Mouse (Mus musculus): ENCODE data around the gene Sept9. TPM values are rescaled to one million over a fixed set of nuclear protein-coding genes. Genes with fewer than 3 reads are reported as not detected.

Sept9 gene
- polyA plus RNA-seq, 1 experiment, result 45.3 TPM

DNA sequence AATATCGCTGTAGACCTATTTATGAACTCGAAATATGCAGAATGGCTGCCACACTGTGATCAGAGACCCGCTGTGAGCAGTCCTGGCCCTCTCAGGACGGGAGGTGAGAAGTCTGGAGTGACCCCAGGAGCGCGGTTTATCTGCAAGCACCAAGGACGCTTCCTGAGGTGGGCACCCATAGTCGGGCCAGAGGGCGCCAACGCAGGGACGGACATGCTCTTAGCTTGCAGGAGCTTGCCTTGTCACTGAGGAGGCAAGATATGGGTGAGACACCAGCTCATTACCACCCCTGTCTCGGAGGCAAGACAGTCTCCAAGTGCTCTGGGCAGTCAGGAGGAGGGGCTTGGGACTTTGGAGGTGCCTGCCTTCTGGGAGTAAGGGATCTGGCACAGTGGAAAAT lies 2.4 kb downstream of the Sept9 start:
- no peak for DNase-seq (ENCODE audit: low read depth in 1 of 2, low spot score in 2 of 2)
- 85% methylated on average over 12 of the region's 12 CpGs for WGBS
- H3K36me3 ChIP-seq (ENCODE audit: control insufficient read depth, insufficient read depth, low read length), result no peaks in the 10 kb centered on the region
- H3K27ac ChIP-seq (ENCODE audit: insufficient read depth, low read length), result no peak overlapping the region
- TF ChIP-seq POLR2A (IDR thresholded peaks at IDR 0.05; ENCODE audit: low read depth, low read length) (no peak), CTCF (IDR thresholded peaks at IDR 0.05; ENCODE audit: extremely low read depth, insufficient read depth, insufficient read length, insufficient replicate concordance) (no peak)
- no peak overlapping the region for H3K4me3 ChIP-seq (ENCODE audit: extremely low read depth, insufficient read depth, insufficient read length)
- peaks cover 2% of the 10 kb centered on the region; the same call in 1 of the 2 replicates for H3K4me1 ChIP-seq (ENCODE audit: control insufficient read depth, insufficient read depth, insufficient read length)
- H3K27me3 ChIP-seq (ENCODE audit: control insufficient read depth, insufficient read depth, low read length), result no peaks in the 10 kb centered on the region; the same call in 1 of the 2 replicates

DNA sequence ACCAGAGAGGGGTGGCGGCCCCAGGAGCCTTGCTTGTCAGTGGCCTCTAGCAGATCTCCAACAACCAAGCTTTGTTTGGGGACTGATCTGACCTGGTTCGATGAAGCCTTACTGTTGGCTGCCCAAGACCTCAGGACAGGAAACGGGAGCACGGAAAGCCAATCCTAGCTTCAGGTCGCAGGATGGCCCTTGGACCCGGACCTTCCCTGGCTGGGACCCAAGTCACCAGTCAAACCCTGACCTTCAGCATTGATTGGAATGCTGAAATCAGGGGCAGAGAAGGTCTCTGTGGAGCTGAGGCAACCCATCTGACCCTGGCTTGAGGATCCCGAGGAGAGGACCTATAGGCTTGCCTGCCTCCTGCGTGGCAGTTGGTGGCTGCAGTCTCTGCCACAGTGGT lies 5.1 kb downstream of the Sept9 start:
- Histone ChIP-seq H3K27me3 (ENCODE audit: control insufficient read depth, insufficient read depth, low read length) (no peaks in the 10 kb centered on the region), H3K4me3 (ENCODE audit: extremely low read depth, insufficient read depth, insufficient read length) (no peak overlapping the region), H3K27ac (ENCODE audit: insufficient read depth, low read length) (no peak overlapping the region), H3K36me3 (ENCODE audit: control insufficient read depth, insufficient read depth, low read length) (no peaks in the 10 kb centered on the region), H3K4me1 (ENCODE audit: control insufficient read depth, insufficient read depth, insufficient read length) (no peaks in the 10 kb centered on the region; the same call in 1 of the 2 replicates)
- DNase-seq (ENCODE audit: low read depth in 1 of 2, low spot score in 2 of 2), result no peak
- WGBS, result 95% methylated on average over 8 of the region's 8 CpGs
- TF ChIP-seq POLR2A (IDR thresholded peaks at IDR 0.05; ENCODE audit: low read depth, low read length), result no peak
- no peak for TF ChIP-seq CTCF (IDR thresholded peaks at IDR 0.05; ENCODE audit: extremely low read depth, insufficient read depth, insufficient read length, insufficient replicate concordance)

DNA sequence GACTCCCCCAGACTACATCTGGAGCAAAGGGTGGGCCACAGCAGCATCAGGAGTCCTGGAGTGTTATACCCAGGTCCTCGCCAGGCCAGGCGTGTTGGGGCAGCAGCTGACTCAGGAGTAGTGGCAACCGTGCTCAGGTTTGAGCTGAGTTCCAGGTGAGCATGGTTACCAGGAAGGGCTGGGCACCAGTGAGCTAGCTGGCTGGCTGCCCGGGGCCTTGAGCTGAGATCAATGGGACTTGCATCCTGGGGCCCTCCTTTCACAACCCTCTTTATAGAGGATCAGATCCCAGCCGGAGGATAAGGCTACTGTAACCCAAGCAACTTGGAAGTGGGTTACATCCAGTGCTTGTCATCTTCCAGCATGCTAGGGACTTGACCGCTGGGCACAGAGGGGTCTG lies 5.6 kb downstream of the Sept9 start:
- TF ChIP-seq CTCF (IDR thresholded peaks at IDR 0.05; ENCODE audit: extremely low read depth, insufficient read depth, insufficient read length, insufficient replicate concordance), result no peak
- TF ChIP-seq POLR2A (IDR thresholded peaks at IDR 0.05; ENCODE audit: low read depth, low read length), result no peak
- no peak for DNase-seq (ENCODE audit: low read depth in 1 of 2, low spot score in 2 of 2)
- no peaks in the 10 kb centered on the region for H3K36me3 ChIP-seq (ENCODE audit: control insufficient read depth, insufficient read depth, low read length)
- WGBS, result 88% methylated on average over 6 of the region's 6 CpGs
- H3K27me3 ChIP-seq (ENCODE audit: control insufficient read depth, insufficient read depth, low read length), result no peaks in the 10 kb centered on the region
- no peak overlapping the region for H3K27ac ChIP-seq (ENCODE audit: insufficient read depth, low read length)
- no peaks in the 10 kb centered on the region for H3K4me1 ChIP-seq (ENCODE audit: control insufficient read depth, insufficient read depth, insufficient read length)
- no peak overlapping the region for H3K4me3 ChIP-seq (ENCODE audit: extremely low read depth, insufficient read depth, insufficient read length)

DNA sequence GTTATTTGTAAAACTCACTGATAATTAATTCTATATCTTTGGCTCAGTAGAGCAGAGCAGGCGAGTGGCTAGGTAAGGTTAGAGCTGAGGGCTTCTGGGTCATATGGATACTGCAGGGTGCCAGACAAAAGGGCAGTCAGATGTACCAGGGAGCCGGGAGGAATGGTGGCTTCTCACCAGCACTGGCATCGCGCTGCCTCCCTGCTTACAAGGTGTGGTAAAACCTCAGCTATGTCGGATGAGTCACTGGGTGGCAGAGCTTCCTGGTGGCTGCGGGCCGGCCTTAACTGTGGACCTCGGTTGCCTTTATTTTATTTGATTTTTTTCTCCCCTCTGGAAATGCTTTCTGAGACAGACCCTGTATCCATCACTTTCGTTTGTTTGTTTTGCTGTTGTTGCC lies 6.0 kb downstream of the Sept9 start:
- Histone ChIP-seq H3K36me3 (ENCODE audit: control insufficient read depth, insufficient read depth, low read length) (no peaks in the 10 kb centered on the region), H3K27me3 (ENCODE audit: control insufficient read depth, insufficient read depth, low read length) (no peaks in the 10 kb centered on the region), H3K4me3 (ENCODE audit: extremely low read depth, insufficient read depth, insufficient read length) (no peak overlapping the region), H3K4me1 (ENCODE audit: control insufficient read depth, insufficient read depth, insufficient read length) (no peaks in the 10 kb centered on the region), H3K27ac (ENCODE audit: insufficient read depth, low read length) (no peak overlapping the region)
- no peak for TF ChIP-seq POLR2A (IDR thresholded peaks at IDR 0.05; ENCODE audit: low read depth, low read length)
- no peak for TF ChIP-seq CTCF (IDR thresholded peaks at IDR 0.05; ENCODE audit: extremely low read depth, insufficient read depth, insufficient read length, insufficient replicate concordance)
- DNase-seq (ENCODE audit: low read depth in 1 of 2, low spot score in 2 of 2), result no peak
- WGBS, result 85% methylated on average over 9 of the region's 9 CpGs

DNA sequence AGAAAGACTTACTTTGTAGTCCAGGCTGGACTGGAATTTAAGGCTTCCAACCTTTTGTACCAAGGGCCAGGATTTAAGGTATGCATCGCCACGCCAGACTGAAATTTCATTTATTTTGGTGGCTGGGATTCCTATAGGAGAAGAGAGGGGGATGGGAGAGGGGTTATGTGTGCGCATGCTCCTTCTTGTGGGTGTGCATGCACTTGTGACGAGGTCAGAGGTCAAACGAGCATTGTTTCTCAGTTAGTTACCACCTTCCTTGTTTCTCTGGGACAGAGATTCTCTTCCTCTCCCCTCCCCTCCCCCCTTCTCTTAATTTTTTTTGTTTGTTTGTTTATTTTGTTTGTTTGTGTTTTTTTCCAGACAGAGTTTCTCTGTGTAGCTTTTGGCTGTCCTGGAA lies 8.0 kb downstream of the Sept9 start:
- H3K27ac ChIP-seq (ENCODE audit: insufficient read depth, low read length), result no peak overlapping the region
- WGBS, result 88% methylated on average over 5 of the region's 5 CpGs
- no peaks in the 10 kb centered on the region for H3K36me3 ChIP-seq (ENCODE audit: control insufficient read depth, insufficient read depth, low read length)
- no peaks in the 10 kb centered on the region for H3K4me1 ChIP-seq (ENCODE audit: control insufficient read depth, insufficient read depth, insufficient read length)
- H3K4me3 ChIP-seq (ENCODE audit: extremely low read depth, insufficient read depth, insufficient read length), result no peak overlapping the region
- H3K27me3 ChIP-seq (ENCODE audit: control insufficient read depth, insufficient read depth, low read length), result no peaks in the 10 kb centered on the region
- DNase-seq (ENCODE audit: low read depth in 1 of 2, low spot score in 2 of 2), result no peak
- TF ChIP-seq POLR2A (IDR thresholded peaks at IDR 0.05; ENCODE audit: low read depth, low read length) (no peak), CTCF (IDR thresholded peaks at IDR 0.05; ENCODE audit: extremely low read depth, insufficient read depth, insufficient read length, insufficient replicate concordance) (no peak)

DNA sequence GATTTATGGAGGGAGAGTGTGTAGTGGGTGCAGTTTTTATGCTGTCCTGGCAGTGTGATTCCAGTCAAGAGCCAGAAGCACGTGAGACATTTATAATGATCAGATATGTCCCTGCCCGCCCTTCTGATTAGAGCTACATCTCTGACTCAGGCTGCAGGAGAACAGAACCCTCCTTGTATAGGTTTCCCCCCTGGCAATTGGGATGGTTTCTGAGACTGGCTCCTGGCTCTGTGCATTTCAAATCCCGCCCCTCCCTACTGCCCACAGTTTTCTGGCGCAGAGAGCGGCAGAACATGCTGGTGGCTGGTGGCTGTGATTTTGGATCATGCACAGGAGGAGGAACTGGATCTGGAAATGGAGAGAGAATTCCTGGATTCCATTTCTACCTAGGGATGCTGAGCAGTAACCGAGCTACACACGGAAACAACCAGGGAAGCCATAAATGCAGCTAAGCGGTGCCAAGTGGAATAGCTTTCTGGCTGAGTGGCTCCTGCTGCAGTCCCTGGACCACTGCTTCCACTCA lies 8.8 kb downstream of the Sept9 start:
- TF ChIP-seq CTCF (IDR thresholded peaks at IDR 0.05; ENCODE audit: extremely low read depth, insufficient read depth, insufficient read length, insufficient replicate concordance), result no peak
- no peak for TF ChIP-seq POLR2A (IDR thresholded peaks at IDR 0.05; ENCODE audit: low read depth, low read length)
- no peaks in the 10 kb centered on the region for H3K36me3 ChIP-seq (ENCODE audit: control insufficient read depth, insufficient read depth, low read length)

DNA sequence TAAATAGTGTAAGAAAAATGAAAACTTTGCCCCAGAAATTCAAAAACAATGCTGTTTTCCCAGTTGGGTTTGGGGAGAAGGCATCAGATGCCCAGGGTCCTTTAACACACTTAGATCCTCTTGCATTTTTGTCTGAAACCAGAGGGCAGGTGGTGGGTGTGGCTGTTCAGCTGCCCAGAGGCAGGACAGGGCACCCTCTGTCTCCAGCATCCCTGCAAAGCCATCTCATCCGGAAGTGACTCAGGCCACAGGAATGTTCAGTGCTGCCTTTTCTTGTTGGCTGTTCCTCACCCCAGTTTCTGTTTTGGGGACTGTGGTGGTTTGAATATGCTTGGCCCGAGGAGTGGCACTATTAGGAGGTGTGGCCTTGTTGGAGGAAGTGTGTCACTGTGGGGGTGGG lies 17.3 kb downstream of the Sept9 start:
- DNase-seq (ENCODE audit: low read depth in 1 of 2, low spot score in 2 of 2), result no peak
- H3K36me3 ChIP-seq (ENCODE audit: control insufficient read depth, insufficient read depth, low read length), result no peaks in the 10 kb centered on the region
- H3K27me3 ChIP-seq (ENCODE audit: control insufficient read depth, insufficient read depth, low read length), result no peaks in the 10 kb centered on the region
- H3K27ac ChIP-seq (ENCODE audit: insufficient read depth, low read length), result no peak overlapping the region
- H3K4me3 ChIP-seq (ENCODE audit: extremely low read depth, insufficient read depth, insufficient read length), result no peak overlapping the region
- no peaks in the 10 kb centered on the region for H3K4me1 ChIP-seq (ENCODE audit: control insufficient read depth, insufficient read depth, insufficient read length)
- WGBS, result 71% methylated on average over 2 of the region's 2 CpGs
- TF ChIP-seq POLR2A (IDR thresholded peaks at IDR 0.05; ENCODE audit: low read depth, low read length), result no peak
- TF ChIP-seq CTCF (IDR thresholded peaks at IDR 0.05; ENCODE audit: extremely low read depth, insufficient read depth, insufficient read length, insufficient replicate concordance), result no peak

More for the DNA sequence above, 8.8 kb downstream of the Sept9 start:
- Histone ChIP-seq H3K27me3 (ENCODE audit: control insufficient read depth, insufficient read depth, low read length) (no peaks in the 10 kb centered on the region), H3K27ac (ENCODE audit: insufficient read depth, low read length) (no peak overlapping the region), H3K4me3 (ENCODE audit: extremely low read depth, insufficient read depth, insufficient read length) (no peak overlapping the region), H3K4me1 (ENCODE audit: control insufficient read depth, insufficient read depth, insufficient read length) (no peaks in the 10 kb centered on the region)
- 91% methylated on average over 8 of the region's 8 CpGs for WGBS
- DNase-seq (ENCODE audit: low read depth in 1 of 2, low spot score in 2 of 2), result no peak
